Mouse (Mus musculus): ENCODE data around the gene Gm29776.

The Gm29776 gene

DNA sequence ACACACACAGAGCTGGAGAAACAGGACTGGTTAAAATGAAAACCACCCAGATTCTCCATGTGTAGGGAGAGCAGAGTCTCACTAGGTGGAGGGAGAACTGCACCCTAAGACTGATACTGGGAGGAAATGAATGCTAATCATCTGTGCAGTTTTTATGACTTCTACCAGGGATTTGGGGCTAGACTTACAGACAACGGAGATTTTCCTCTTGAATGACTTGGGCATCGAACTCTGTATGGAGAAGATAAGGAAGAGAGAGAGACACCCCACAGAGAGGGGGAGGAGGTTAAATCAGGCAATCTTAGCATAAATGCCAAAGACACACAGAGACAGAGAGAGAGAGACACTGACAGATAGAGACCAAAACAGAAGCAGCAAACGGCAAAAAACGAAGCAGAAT is 50.7 kb downstream of the Gm29776 start:
- no peak for DNase-seq

GRCm38 (mm10) chr14:54646898-54647636 is 51.6 kb downstream of the Gm29776 start:
- no peak for DNase-seq

- DNase-seq: no peak
Measured at GRCm38 (mm10) chr14:54646455-54646854, 52.2 kb downstream of the Gm29776 start.

DNA sequence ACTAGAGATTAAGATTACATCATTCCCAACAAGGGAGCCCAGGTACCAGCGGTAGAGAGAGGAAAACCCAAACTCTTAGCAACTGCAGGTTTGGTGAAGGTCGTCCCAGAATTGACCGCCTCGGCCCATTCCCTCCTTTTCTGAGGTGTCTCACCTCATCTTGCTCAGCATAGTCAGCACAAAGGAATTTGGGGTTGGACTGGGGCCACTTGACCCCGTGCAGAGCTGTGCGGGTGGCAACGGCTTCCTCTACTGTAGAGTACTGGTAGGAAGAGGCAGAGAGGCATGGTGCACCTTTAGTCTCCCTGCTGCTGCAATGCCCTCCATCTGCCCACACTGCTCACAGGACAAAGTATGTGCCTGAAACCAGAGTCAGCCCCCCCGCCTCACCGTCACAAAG is 54.3 kb downstream of the Gm29776 start:
- no peak for DNase-seq

DNA sequence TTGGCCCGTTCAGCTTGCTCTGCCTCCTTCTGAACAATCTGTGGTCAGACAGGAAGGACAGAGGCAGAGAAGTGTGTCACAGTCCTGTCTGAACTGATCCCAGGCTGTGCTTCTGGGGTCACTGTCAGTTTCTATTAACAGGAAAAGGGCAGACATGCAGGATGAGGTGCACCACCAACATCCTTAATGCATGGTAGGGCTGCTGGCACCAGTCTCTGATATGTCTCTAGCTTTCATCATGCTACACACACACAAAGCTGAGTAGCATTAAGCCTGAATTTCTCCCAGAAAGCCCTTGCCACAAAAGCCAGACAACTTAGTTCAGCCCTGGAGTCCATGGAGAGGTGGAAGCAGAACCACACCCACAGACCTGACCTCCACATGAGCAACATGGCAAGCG is 55.6 kb downstream of the Gm29776 start:
- DNase-seq: no peak
